Mouse (Mus musculus) ES-E14 (cell line): Measurements from ENCODE around the gene Cep72. TPM values are rescaled to one million over a fixed set of nuclear protein-coding genes. Genes with fewer than 3 reads are reported as not detected.
"Not testable (repeated sequence)": the region's sequence is repeated elsewhere in the genome, so short reads cannot be mapped to it uniquely, and the experiment has no call there.

Experiments used
- DNase-seq: peaks from one replicate; pipeline ENCODE4 v3.0.0-alpha.2; 2013; ENCODE audit warnings: low read depth, low spot score
- H3K27ac ChIP-seq: 2 replicates; pipeline ENCODE4 v1.5.1; 2012; ENCODE audit warnings: low read depth, mild to moderate bottlenecking, low read length, moderate library complexity, mixed read lengths; ENCODE audit not compliant: poor library complexity, insufficient read depth, severe bottlenecking
- H3K36me3 ChIP-seq: 2 replicates; pipeline ENCODE4 v1.6.1; 2012; ENCODE audit warnings: mild to moderate bottlenecking, low read length, moderate library complexity, mixed read lengths; ENCODE audit not compliant: control insufficient read depth, poor library complexity, insufficient read depth, severe bottlenecking
- H3K4me1 ChIP-seq, 2 experiments: fragments of 150-350 bp in 1 of 2; sonication (generic) in 1 of 2; 2 replicates each; pipeline ENCODE4 v1.6.1; 2012; ENCODE audit warnings: low read length in 2 of 2, mild to moderate bottlenecking in 1 of 2, mixed read lengths in 1 of 2; ENCODE audit not compliant: control insufficient read depth in 2 of 2, insufficient read depth in 2 of 2, poor library complexity in 1 of 2
- H3K4me3 ChIP-seq, 2 experiments: fragments of 150-350 bp in 1 of 2; sonication (generic) in 1 of 2; 2 replicates each; pipeline ENCODE4 v1.5.1; 2012; ENCODE audit warnings: low read length in 2 of 2, low read depth in 1 of 2, mild to moderate bottlenecking in 1 of 2, mixed read lengths in 1 of 2; ENCODE audit not compliant: insufficient read depth in 1 of 2, poor library complexity in 1 of 2, severe bottlenecking in 1 of 2
- H3K9ac ChIP-seq: 2 replicates; pipeline ENCODE4 v1.6.1; 2012; ENCODE audit warnings: low read depth, mild to moderate bottlenecking, low read length, mixed read lengths; ENCODE audit not compliant: poor library complexity, insufficient read depth, severe bottlenecking
- H3K9me3 ChIP-seq: fragments of 150-350 bp; sonication (generic); 2 replicates; pipeline ENCODE4 v1.6.1; 2012; ENCODE audit warnings: low read depth, mild to moderate bottlenecking, low read length; ENCODE audit not compliant: control insufficient read depth, insufficient read depth
- CHD2 ChIP-seq: IDR thresholded peaks from 2 replicates; pipeline ENCODE4 v1.6.1; 2014; ENCODE audit warnings: mild to moderate bottlenecking, low read depth, low read length, inconsistent platforms
- HCFC1 ChIP-seq: IDR thresholded peaks from 2 replicates; pipeline ENCODE4 v1.6.1; 2012; ENCODE audit warnings: low read length, inconsistent platforms, borderline replicate concordance; ENCODE audit not compliant: insufficient read depth
- MAFK ChIP-seq: IDR thresholded peaks from 2 replicates; pipeline ENCODE4 v1.6.1; 2014; ENCODE audit warnings: mild to moderate bottlenecking, low read depth, low read length, inconsistent platforms; ENCODE audit not compliant: insufficient read depth
- ZC3H11A ChIP-seq: IDR thresholded peaks from 2 replicates; pipeline ENCODE4 v1.6.1; 2012; ENCODE audit warnings: low read depth, mild to moderate bottlenecking, inconsistent platforms, low read length, borderline replicate concordance
- ZNF384 ChIP-seq: IDR thresholded peaks from 2 replicates; pipeline ENCODE4 v1.6.1; 2012; ENCODE audit warnings: low read depth, low read length, inconsistent platforms
- in situ Hi-C, 2 experiments: fragments of 600-800 bp; cut with MboI; formaldehyde crosslinking; loops; one replicate each; pipeline ENCODE4 v1.15.1; 2025; ENCODE audit warnings: low sequenced_read_pairs in 2 of 2, inconsistent platforms in 1 of 2; ENCODE audit not compliant: unreplicated experiment in 2 of 2
- total RNA-seq: library from RNA; depleted of rRNA; stranded (reverse); fragments of 300-350 nt; gene quantifications from 2 replicates; pipeline ENCODE4 v1.2.3, GENCODE M21; 2012

The Cep72 gene
- total RNA-seq, 1 experiment, result 7.6 TPM

GRCm38 (mm10) chr13:74008948-74009718 is 53.0 kb downstream of the Cep72 start, which contains the start of gene Tppp:
Tppp (plus strand) TSS chr13:74009407.
- Histone ChIP-seq H3K9me3 (no peaks in the 10 kb centered on the region), H3K4me3 (peak within 1 kb of the TSS; percentile 72 to 76), H3K4me1 (no peaks in the 10 kb centered on the region), H3K9ac (peak within 1 kb of the TSS; percentile 58), H3K27ac (no peak within 1 kb of the TSS), H3K36me3 (no peaks in the 10 kb centered on the region)
- peak; percentile 84 for DNase-seq
- TF ChIP-seq MAFK (no peak), HCFC1 (0 out of 2 replicates have a peak, but pooled peaks have one; percentile 38)
- in situ Hi-C loops, result no loop called here

- in situ Hi-C loops, H3K4me1 ChIP-seq, H3K36me3 ChIP-seq, DNase-seq, H3K9ac ChIP-seq, H3K27ac ChIP-seq, H3K4me3 ChIP-seq, H3K9me3 ChIP-seq: not testable (repeated sequence)
Measured at GRCm38 (mm10) chr13:74008216-74008615, 53.9 kb downstream of the Cep72 start.

- H3K27ac ChIP-seq, H3K9me3 ChIP-seq, in situ Hi-C loops: not testable (repeated sequence)
Measured at GRCm38 (mm10) chr13:74006881-74007280, 55.2 kb downstream of the Cep72 start.

GRCm38 (mm10) chr13:74001492-74001891 is 60.6 kb downstream of the Cep72 start:
- in situ Hi-C loops, result no loop called here
- Histone ChIP-seq H3K27ac (no peak overlapping the region), H3K4me3 (no peak overlapping the region), H3K4me1 (no peaks in the 10 kb centered on the region), H3K9ac (no peak overlapping the region), H3K36me3 (no peaks in the 10 kb centered on the region), H3K9me3 (no peaks in the 10 kb centered on the region)
- TF ChIP-seq ZC3H11A, result no peak
- TF ChIP-seq HCFC1, result no peak
- no peak for TF ChIP-seq ZNF384
- TF ChIP-seq MAFK, result 0 out of 2 replicates have a peak, but pooled peaks have one; percentile 52
- no peak for TF ChIP-seq CHD2
- DNase-seq, result no peak

More at GRCm38 (mm10) chr13:74006881-74007280, 55.2 kb downstream of the Cep72 start:
- H3K4me3 ChIP-seq, H3K36me3 ChIP-seq, H3K9ac ChIP-seq, DNase-seq, H3K4me1 ChIP-seq: not testable (repeated sequence)

GRCm38 (mm10) chr13:74000961-74001360 is 61.1 kb downstream of the Cep72 start:
- H3K4me3 ChIP-seq, result no peak overlapping the region
- DNase-seq, result no peak
- no peaks in the 10 kb centered on the region for H3K4me1 ChIP-seq
- no peak overlapping the region for H3K27ac ChIP-seq
- TF ChIP-seq ZNF384 (no peak), MAFK (no peak), ZC3H11A (no peak), HCFC1 (no peak), CHD2 (no peak)
- H3K36me3 ChIP-seq, result no peaks in the 10 kb centered on the region
- in situ Hi-C loops, result no loop called here
- no peaks in the 10 kb centered on the region for H3K9me3 ChIP-seq
- no peak overlapping the region for H3K9ac ChIP-seq
